Mouse (Mus musculus) G1E (cell line): Measurements from ENCODE around the gene Efcab6.

Experiments used
- CTCF ChIP-seq: IDR thresholded peaks from 2 replicates; pipeline ENCODE4 v1.5.1; 2012; ENCODE audit warnings: low read depth, low read length, inconsistent platforms, mixed read lengths
- GATA1 ChIP-seq: IDR thresholded peaks from 2 replicates; pipeline ENCODE4 v1.6.1; 2012; ENCODE audit warnings: borderline replicate concordance, low read length, inconsistent platforms, mixed read lengths
- GATA2 ChIP-seq: IDR thresholded peaks from 2 replicates; pipeline ENCODE4 v1.6.1; 2012; ENCODE audit warnings: low read depth, low read length, inconsistent platforms, borderline replicate concordance

- TF ChIP-seq CTCF (no peak), GATA1 (no peak), GATA2 (no peak)
Observed at GRCm38 (mm10) chr15:84113873-84114272, 48.7 kb upstream of the Efcab6 start.
